Mouse (Mus musculus) frontal cortex, postnatal 14 days (tissue): ENCODE results near the gene Ubtf.
"Not testable (repeated sequence)": the region's sequence is repeated elsewhere in the genome, so short reads cannot be mapped to it uniquely, and the experiment has no call there.

Experiments used
- DNase-seq, 2 experiments: peaks; one replicate each; pipeline ENCODE4 v3.0.0; 2022; ENCODE audit warnings: low spot score in 2 of 2

Ubtf gene

GRCm38 (mm10) chr11:102319410-102319792 lies at the start of gene Ubtf:
Gene Ubtf, minus strand, starts transcription at chr11:102319742.
- peak; percentile 75 to 77 for DNase-seq

GRCm38 (mm10) chr11:102369263-102369662 lies 49.7 kb upstream of the Ubtf start:
- DNase-seq, result no peak

- DNase-seq, result no peak
Measured at GRCm38 (mm10) chr11:102368347-102368746, 48.8 kb upstream of the Ubtf start.

- DNase-seq, result no peak
Measured at GRCm38 (mm10) chr11:102367504-102368280, 48.1 kb upstream of the Ubtf start.

GRCm38 (mm10) chr11:102366103-102366502 lies 46.6 kb upstream of the Ubtf start, which contains the start of gene Slc4a1:
Gene Slc4a1, minus strand, starts transcription at chr11:102366203.
- DNase-seq, result not testable (repeated sequence)

GRCm38 (mm10) chr11:102365699-102366098 lies 46.2 kb upstream of the Ubtf start:
- no peak for DNase-seq

- no peak for DNase-seq
Measured at GRCm38 (mm10) chr11:102364570-102365371, 45.2 kb upstream of the Ubtf start.

- DNase-seq, result no peak
Measured at GRCm38 (mm10) chr11:102363623-102364022, 44.1 kb upstream of the Ubtf start.

GRCm38 (mm10) chr11:102361776-102362495 lies 42.4 kb upstream of the Ubtf start:
- DNase-seq, result no peak

GRCm38 (mm10) chr11:102358365-102358764 lies 38.8 kb upstream of the Ubtf start:
- DNase-seq, result no peak

GRCm38 (mm10) chr11:102356636-102357350 lies 37.3 kb upstream of the Ubtf start:
- DNase-seq, result no peak

GRCm38 (mm10) chr11:102356190-102356589 lies 36.6 kb upstream of the Ubtf start:
- DNase-seq, result no peak

GRCm38 (mm10) chr11:102355501-102355900 lies 36.0 kb upstream of the Ubtf start:
- no peak for DNase-seq

GRCm38 (mm10) chr11:102353021-102353431 lies 33.5 kb upstream of the Ubtf start:
- no peak for DNase-seq

GRCm38 (mm10) chr11:102352378-102352777 lies 32.8 kb upstream of the Ubtf start:
- no peak for DNase-seq

- DNase-seq, result no peak
Measured at GRCm38 (mm10) chr11:102350981-102351523, 31.5 kb upstream of the Ubtf start.

- DNase-seq, result no peak
Measured at GRCm38 (mm10) chr11:102350416-102350815, 30.9 kb upstream of the Ubtf start.

- DNase-seq, result no peak
Measured at GRCm38 (mm10) chr11:102349189-102349954, 29.8 kb upstream of the Ubtf start.

GRCm38 (mm10) chr11:102348771-102349170 lies 29.2 kb upstream of the Ubtf start:
- DNase-seq, result no peak

- no peak for DNase-seq
Measured at GRCm38 (mm10) chr11:102348101-102348585, 28.6 kb upstream of the Ubtf start.
